Comparison of ENCODE assay signal across 30 mouse cellular contexts in the genomic region with DNA sequence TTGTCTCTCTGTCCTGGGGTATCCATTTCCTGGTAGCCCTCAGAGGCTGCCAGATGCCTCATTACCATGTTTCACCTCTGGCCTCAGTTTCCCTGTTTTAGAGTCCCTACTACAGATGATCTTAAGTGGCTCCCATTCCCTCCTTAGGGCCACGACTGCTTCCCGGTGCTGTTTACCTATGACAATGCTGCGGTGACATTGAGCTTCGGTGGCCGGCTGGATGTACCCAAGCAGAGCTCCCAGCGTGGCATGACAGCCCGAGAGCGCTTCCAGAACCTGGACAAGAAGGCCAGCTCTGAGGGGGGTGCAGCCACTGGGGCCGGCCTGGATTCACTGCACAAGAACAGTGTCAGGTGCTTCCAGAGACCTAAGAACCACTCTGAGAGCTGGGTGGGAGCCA.
"Had no signal": no experiment of that assay in that cellular context is flagged by ENCODE, and none has a peak within 500 bp of the region (broad histone marks: within the 10 kb centered on the region; RNA-seq: fewer than 3 reads in every experiment).

No protein-coding gene starts in this region.

- H3K9ac ChIP-seq: limb, embryonic 12.5 days; limb, embryonic 13.5 days; limb, embryonic 15.5 days; liver, embryonic 12.5 days; liver, embryonic 13.5 days; liver, embryonic 14.5 days; liver, embryonic 15.5 days; liver, postnatal 0 days; lung, embryonic 14.5 days; lung, embryonic 15.5 days; midbrain, embryonic 12.5 days; midbrain, embryonic 13.5 days; midbrain, embryonic 15.5 days; neural tube, embryonic 12.5 days had no signal

- H3K4me3 ChIP-seq: limb, embryonic 10.5 days; limb, embryonic 12.5 days; limb, embryonic 13.5 days; limb, embryonic 15.5 days; liver, embryonic 12.5 days; liver, embryonic 13.5 days; liver, embryonic 15.5 days; lung, embryonic 15.5 days; megakaryocyte, embryonic 14.5 days; midbrain, embryonic 10.5 days; midbrain, embryonic 12.5 days; midbrain, embryonic 13.5 days; midbrain, embryonic 15.5 days; myocyte; neural tube, embryonic 12.5 days had no signal

- H3K27me3 ChIP-seq: limb, embryonic 12.5 days; limb, embryonic 13.5 days; limb, embryonic 15.5 days; liver, embryonic 12.5 days; liver, embryonic 13.5 days; liver, embryonic 15.5 days; lung, embryonic 15.5 days; megakaryocyte, embryonic 14.5 days; midbrain, embryonic 12.5 days; midbrain, embryonic 13.5 days; midbrain, embryonic 15.5 days; neural tube, embryonic 12.5 days had no signal

- H3K4me2 ChIP-seq: limb, embryonic 12.5 days; limb, embryonic 13.5 days; limb, embryonic 15.5 days; liver, embryonic 11.5 days; liver, embryonic 12.5 days; liver, embryonic 13.5 days; liver, embryonic 15.5 days; lung, embryonic 14.5 days; lung, embryonic 15.5 days; midbrain, embryonic 12.5 days; midbrain, embryonic 13.5 days; midbrain, embryonic 15.5 days; neural tube, embryonic 12.5 days had no signal

- H3K4me1 ChIP-seq: limb, embryonic 12.5 days; limb, embryonic 13.5 days; limb, embryonic 15.5 days; liver, embryonic 12.5 days; lung, embryonic 15.5 days; midbrain, embryonic 10.5 days; midbrain, embryonic 12.5 days; midbrain, embryonic 13.5 days; midbrain, embryonic 15.5 days; neural tube, embryonic 12.5 days had no signal

- H3K27ac ChIP-seq: limb, embryonic 10.5 days; limb, embryonic 12.5 days; limb, embryonic 13.5 days; limb, embryonic 15.5 days; liver, embryonic 12.5 days; liver, embryonic 13.5 days; liver, embryonic 14.5 days; liver, embryonic 15.5 days; lung, embryonic 15.5 days; macrophage; midbrain, embryonic 10.5 days; midbrain, embryonic 12.5 days; midbrain, embryonic 13.5 days; midbrain, embryonic 15.5 days; neural tube, embryonic 12.5 days had no signal

- DNase-seq: left cerebral cortex, postnatal 4 days; liver; liver, embryonic 13.5 days; liver, postnatal 0 days; lung, adult 18-20 months; lung, adult 2 months; lung, embryonic 14.5 days; lung, postnatal 10 days; lung, postnatal 14 days; lung, postnatal 36 days; lung, postnatal 4 days; midbrain, embryonic 14.5 days had no signal

- ATAC-seq: liver, embryonic 12.5 days; liver, postnatal 0 days; lung, postnatal 0 days; midbrain, embryonic 13.5 days; midbrain, embryonic 15.5 days had no signal

- H3K9me3 ChIP-seq: limb, embryonic 10.5 days; limb, embryonic 12.5 days; limb, embryonic 13.5 days; limb, embryonic 15.5 days; liver, embryonic 12.5 days; liver, embryonic 13.5 days; liver, embryonic 15.5 days; lung, embryonic 15.5 days; midbrain, embryonic 10.5 days; midbrain, embryonic 12.5 days; midbrain, embryonic 13.5 days; midbrain, embryonic 15.5 days; neural tube, embryonic 12.5 days had no signal
